Comparison of ENCODE assay signal across 8 mouse cellular contexts in the genomic region with DNA sequence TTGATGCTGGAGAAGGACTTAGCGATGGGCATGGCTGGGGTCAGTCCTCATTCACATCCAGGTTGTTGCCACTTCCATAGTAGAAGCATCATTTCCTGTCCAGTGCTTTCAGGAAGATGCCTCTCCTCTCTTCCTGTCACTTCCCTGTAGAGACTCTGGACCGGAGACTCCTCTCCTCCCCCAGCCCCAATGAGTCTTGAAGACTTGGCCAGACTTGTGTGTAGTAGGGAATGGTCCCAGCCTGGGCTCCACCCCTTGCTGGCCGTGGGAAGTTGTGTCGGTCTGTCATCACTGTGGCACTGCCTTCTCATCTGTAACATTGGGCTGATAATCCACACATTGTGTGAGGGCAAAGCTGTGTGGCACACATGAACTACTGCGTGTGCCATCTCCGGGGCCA. TPM values are rescaled to one million over a fixed set of nuclear protein-coding genes. Genes with fewer than 3 reads are reported as not detected.
A peak's percentile ranks its signal among the peaks of the same experiment; 100 is the strongest.
DNase-seq lines count a peak whose midpoint lies in the region; ATAC-seq lines count a peak whose summit lies in the region.

No protein-coding gene starts in this region.

- H3K36me3 ChIP-seq in forebrain, embryonic 10.5 days (replicated peaks), result peaks cover 98% of the 10 kb centered on the region
- H3K36me3 ChIP-seq in forebrain, embryonic 11.5 days (ENCODE audit: control insufficient read depth, insufficient read depth, low read length), result no peaks in the 10 kb centered on the region
- H3K36me3 ChIP-seq in lung, embryonic 16.5 days (ENCODE audit: control insufficient read depth, insufficient read depth, low read length), result no peaks in the 10 kb centered on the region
- H3K36me3 ChIP-seq in hindbrain, embryonic 16.5 days (ENCODE audit: control insufficient read depth, insufficient read depth, low read length), result no peaks in the 10 kb centered on the region; the same call in 1 of the 2 replicates
- H3K36me3 ChIP-seq in neural tube, embryonic 14.5 days (ENCODE audit: control insufficient read depth, insufficient read depth, low read length), result no peaks in the 10 kb centered on the region

- no peaks in the 10 kb centered on the region for H3K27me3 ChIP-seq in forebrain, embryonic 10.5 days (ENCODE audit: poor library complexity, severe bottlenecking)
- H3K27me3 ChIP-seq in forebrain, embryonic 11.5 days (ENCODE audit: control insufficient read depth, insufficient read depth, low read length), result no peaks in the 10 kb centered on the region
- no peaks in the 10 kb centered on the region for H3K27me3 ChIP-seq in lung, embryonic 16.5 days (ENCODE audit: control insufficient read depth, insufficient read depth, low read depth, low read length)
- no peaks in the 10 kb centered on the region for H3K27me3 ChIP-seq in hindbrain, embryonic 16.5 days (replicated peaks; ENCODE audit: control insufficient read depth, insufficient read depth, low read length)
- no peaks in the 10 kb centered on the region for H3K27me3 ChIP-seq in neural tube, embryonic 14.5 days (ENCODE audit: control insufficient read depth, insufficient read depth, low read length)

- 0 out of 2 replicates have a peak overlapping the region, but pooled peaks have one; percentile 35 for H3K27ac ChIP-seq in forebrain, embryonic 10.5 days
- no peak overlapping the region for H3K27ac ChIP-seq in forebrain, embryonic 11.5 days (ENCODE audit: low read depth, low read length)
- peak overlapping the region; percentile 95 for H3K27ac ChIP-seq in lung, embryonic 16.5 days (ENCODE audit: low read length)
- H3K27ac ChIP-seq in hindbrain, embryonic 16.5 days (ENCODE audit: low read depth, low read length), result 0 out of 2 replicates have a peak overlapping the region, but pooled peaks have one; percentile 17
- 0 out of 2 replicates have a peak overlapping the region, but pooled peaks have one; percentile 23 for H3K27ac ChIP-seq in neural tube, embryonic 14.5 days (ENCODE audit: low read depth, low read length)

- ATAC-seq in forebrain, embryonic 11.5 days (replicated peaks; ENCODE audit: low FRiP score), result no peak
- no peak for ATAC-seq in lung, embryonic 16.5 days (ENCODE audit: low read depth)
- no peak for ATAC-seq in hindbrain, embryonic 16.5 days
- no peak for ATAC-seq in neural tube, embryonic 14.5 days (ENCODE audit: low read depth)
- ATAC-seq in inflammation-experienced regulatory T-cells, adult 6 months, result no peak

- H3K9me3 ChIP-seq in forebrain, embryonic 10.5 days, result no peaks in the 10 kb centered on the region
- no peaks in the 10 kb centered on the region for H3K9me3 ChIP-seq in forebrain, embryonic 11.5 days (ENCODE audit: control insufficient read depth, low read length)
- no peaks in the 10 kb centered on the region for H3K9me3 ChIP-seq in lung, embryonic 16.5 days (ENCODE audit: control insufficient read depth, low read length)
- no peaks in the 10 kb centered on the region for H3K9me3 ChIP-seq in hindbrain, embryonic 16.5 days (ENCODE audit: control insufficient read depth, low read length)
- no peaks in the 10 kb centered on the region for H3K9me3 ChIP-seq in neural tube, embryonic 14.5 days (ENCODE audit: control insufficient read depth, low read length)

- 96% methylated on average over 6 of the region's 6 CpGs for WGBS in forebrain, embryonic 10.5 days
- 91% methylated on average over 6 of the region's 6 CpGs for WGBS in forebrain, embryonic 11.5 days
- WGBS in lung, embryonic 16.5 days, result 71% methylated on average over 6 of the region's 6 CpGs
- WGBS in hindbrain, embryonic 16.5 days, result 89% methylated on average over 6 of the region's 6 CpGs
- WGBS in neural tube, embryonic 14.5 days, result 94% methylated on average over 6 of the region's 6 CpGs

- H3K4me3 ChIP-seq in forebrain, embryonic 10.5 days, result no peak overlapping the region
- H3K4me3 ChIP-seq in forebrain, embryonic 11.5 days (ENCODE audit: low read depth, low read length), result no peak overlapping the region
- H3K4me3 ChIP-seq in lung, embryonic 16.5 days (ENCODE audit: low read length), result no peak overlapping the region
- H3K4me3 ChIP-seq in hindbrain, embryonic 16.5 days (ENCODE audit: low read length), result no peak overlapping the region
- H3K4me3 ChIP-seq in neural tube, embryonic 14.5 days (ENCODE audit: low read depth, low read length), result no peak overlapping the region

- DNase-seq in forebrain, embryonic 10.5 days (ENCODE audit: extremely low spot score, low spot score), result no peak
- DNase-seq in forebrain, embryonic 11.5 days (ENCODE audit: low spot score), result no peak
- DNase-seq in lung, postnatal 14 days, result no peak
- DNase-seq in cerebellum, postnatal 25 days, result no peak

- no peak overlapping the region for H3K4me2 ChIP-seq in forebrain, embryonic 11.5 days (ENCODE audit: low read depth, low read length, severe bottlenecking)
- no peak overlapping the region for H3K4me2 ChIP-seq in lung, embryonic 16.5 days (ENCODE audit: low read depth, low read length)
- no peak overlapping the region for H3K4me2 ChIP-seq in hindbrain, embryonic 16.5 days (ENCODE audit: low read length)
- no peak overlapping the region for H3K4me2 ChIP-seq in neural tube, embryonic 14.5 days (ENCODE audit: low read depth, low read length)

- H3K4me1 ChIP-seq in forebrain, embryonic 10.5 days, result peaks cover 17% of the 10 kb centered on the region
- H3K4me1 ChIP-seq in forebrain, embryonic 11.5 days (replicated peaks; ENCODE audit: control insufficient read depth, insufficient read depth, low read length), result no peaks in the 10 kb centered on the region; the same call in 1 of the 2 replicates
- peaks cover 28% of the 10 kb centered on the region for H3K4me1 ChIP-seq in lung, embryonic 16.5 days (replicated peaks; ENCODE audit: control insufficient read depth, insufficient read depth, low read length)
- H3K4me1 ChIP-seq in hindbrain, embryonic 16.5 days (ENCODE audit: control insufficient read depth, insufficient read depth, low read depth, low read length), result peaks cover 23% of the 10 kb centered on the region
- 0 out of 2 replicates have a peak, but pooled peaks cover 4% of the 10 kb centered on the region for H3K4me1 ChIP-seq in neural tube, embryonic 14.5 days (ENCODE audit: control insufficient read depth, insufficient read depth, low read length)

- no peak overlapping the region for H3K9ac ChIP-seq in forebrain, embryonic 11.5 days (ENCODE audit: low read length)
- H3K9ac ChIP-seq in lung, embryonic 16.5 days (ENCODE audit: low read length), result no peak overlapping the region
- no peak overlapping the region for H3K9ac ChIP-seq in hindbrain, embryonic 16.5 days (ENCODE audit: low read depth, low read length)
- H3K9ac ChIP-seq in neural tube, embryonic 14.5 days (replicated peaks; ENCODE audit: low read depth, low read length), result no peak overlapping the region

RNA-seq across cellular contexts. Expression of a gene that starts 21.7 kb away (rescaled TPM):
- polyA plus RNA-seq in forebrain, embryonic 10.5 days (2016; fragmentation: Nextera tagmentation; extraction: Ambion mirVana), result 22.0 and 24.4 TPM in 2 replicates
- polyA plus RNA-seq in forebrain, embryonic 11.5 days (2014; fragmentation: Nextera tagmentation; extraction: Ambion mirVana), result 35.7 and 37.6 TPM in 2 replicates
- polyA plus RNA-seq in lung, embryonic 16.5 days (2015; fragmentation: Nextera tagmentation; extraction: Ambion mirVana), result 25.2 and 28.4 TPM in 2 replicates
- 27.1 and 29.0 TPM in 2 replicates for polyA plus RNA-seq in hindbrain, embryonic 16.5 days (2015; fragmentation: Nextera tagmentation; extraction: Ambion mirVana)
- 26.9 and 27.2 TPM in 2 replicates for polyA plus RNA-seq in neural tube, embryonic 14.5 days (2014; fragmentation: Nextera tagmentation; extraction: Ambion mirVana)
- polyA plus RNA-seq in inflammation-experienced regulatory T-cells, adult 6 months (2017; shearing (Covaris generic)), result 10 to 100 TPM; 31.4 to 56.0 (median 32.0) TPM

RNA-seq across cellular contexts. Expression of a gene that starts 22.3 kb away (rescaled TPM):
- 116 and 127 TPM in 2 replicates for polyA plus RNA-seq in forebrain, embryonic 10.5 days (2016; fragmentation: Nextera tagmentation; extraction: Ambion mirVana)
- 139 and 145 TPM in 2 replicates for polyA plus RNA-seq in forebrain, embryonic 11.5 days (2014; fragmentation: Nextera tagmentation; extraction: Ambion mirVana)
- polyA plus RNA-seq in lung, embryonic 16.5 days (2015; fragmentation: Nextera tagmentation; extraction: Ambion mirVana), result 84.3 and 94.6 TPM in 2 replicates
- polyA plus RNA-seq in hindbrain, embryonic 16.5 days (2015; fragmentation: Nextera tagmentation; extraction: Ambion mirVana), result 97.0 and 106 TPM in 2 replicates
- polyA plus RNA-seq in neural tube, embryonic 14.5 days (2014; fragmentation: Nextera tagmentation; extraction: Ambion mirVana), result 103 and 105 TPM in 2 replicates
- polyA plus RNA-seq in inflammation-experienced regulatory T-cells, adult 6 months (2017; shearing (Covaris generic)), result 10 to 100 TPM; 35.9 to 50.4 (median 39.8) TPM
